Mouse (Mus musculus) bone marrow, adult 2 months (tissue): Measurements from ENCODE around the gene Mapkap1.

Experiments used
- CTCF ChIP-seq: fragments of 200-500 bp; IDR thresholded peaks from 2 replicates; pipeline ENCODE4 v1.5.1; 2011; ENCODE audit warnings: low read length, control low read depth; ENCODE audit not compliant: control insufficient read depth, insufficient read depth
- POLR2A ChIP-seq: fragments of 200-500 bp; IDR thresholded peaks from 2 replicates; pipeline ENCODE4 v1.6.1; 2011; ENCODE audit warnings: low read depth, mild to moderate bottlenecking, control low read depth, low read length, borderline replicate concordance; ENCODE audit not compliant: control insufficient read depth

GRCm38 (mm10) chr2:34544646-34545395, 138.2 kb downstream of the Mapkap1 start:
- TF ChIP-seq POLR2A = no peak
- no peak for TF ChIP-seq CTCF
